Mouse (Mus musculus) limb, embryonic 11.5 days (tissue): ENCODE results near the gene Tmprss9. TPM values are rescaled to one million over a fixed set of nuclear protein-coding genes. Genes with fewer than 3 reads are reported as not detected.

Experiments
- ATAC-seq: fragments of 200-750 bp; cut with Nextera tagmentation; 2 replicates; pipeline ENCODE4 v1.8.0; 2017; ENCODE audit warnings: low read depth; ENCODE audit not compliant: insufficient number of reproducible peaks, low FRiP score, low TSS enrichment
- DNase-seq: peaks from one replicate; pipeline ENCODE4 v3.0.0-alpha.2; 2015; ENCODE audit warnings: low spot score
- H3K27ac ChIP-seq: fragments of 300-500 bp; sonication (generic); replicated peaks from 2 replicates; pipeline ENCODE4 v1.5.1; 2014; ENCODE audit warnings: low read depth, mild to moderate bottlenecking, low read length
- H3K27me3 ChIP-seq: fragments of 300-500 bp; sonication (generic); 2 replicates; pipeline ENCODE4 v1.6.1; 2014; ENCODE audit warnings: mild to moderate bottlenecking, low read length, mixed read lengths; ENCODE audit not compliant: control insufficient read depth, insufficient read depth
- H3K36me3 ChIP-seq: fragments of 300-500 bp; sonication (generic); 2 replicates; pipeline ENCODE4 v1.6.1; 2014; ENCODE audit warnings: mild to moderate bottlenecking, low read length, moderate library complexity, mixed read lengths; ENCODE audit not compliant: control insufficient read depth, insufficient read depth
- H3K4me1 ChIP-seq: fragments of 300-500 bp; sonication (generic); 2 replicates; pipeline ENCODE4 v1.6.1; 2014; ENCODE audit warnings: low read length, mixed read lengths; ENCODE audit not compliant: control insufficient read depth, insufficient read depth
- H3K4me2 ChIP-seq: fragments of 300-500 bp; sonication (generic); 2 replicates; pipeline ENCODE4 v1.6.1; 2014; ENCODE audit warnings: low read depth, mild to moderate bottlenecking, moderate library complexity; ENCODE audit not compliant: severe bottlenecking
- H3K4me3 ChIP-seq: fragments of 300-500 bp; sonication (generic); 2 replicates; pipeline ENCODE4 v1.5.1; 2014; ENCODE audit warnings: low read depth, low read length
- H3K9ac ChIP-seq: fragments of 300-500 bp; sonication (generic); 2 replicates; pipeline ENCODE4 v1.6.1; 2014; ENCODE audit warnings: mild to moderate bottlenecking, low read length
- H3K9me3 ChIP-seq: fragments of 300-500 bp; sonication (generic); 2 replicates; pipeline ENCODE4 v1.6.1; 2016; ENCODE audit warnings: low read length; ENCODE audit not compliant: control insufficient read depth
- WGBS: fragments of 180-500 bp; shearing (Covaris S2); extraction: QIAGEN DNeasy Blood & Tissue Kit; methylation state at CpG from one replicate; pipeline ENCODE4 v1.1.7; 2014; 5-methylcytosine and 5-hydroxymethylcytosine counted together
- polyA plus RNA-seq: library from polyadenylated mRNA; unstranded; fragments of >200 nt; fragmentation: Nextera tagmentation; extraction: Ambion mirVana; gene quantifications from 2 replicates; pipeline ENCODE4 v1.2.1, GENCODE M21; 2014

Tmprss9 gene
- polyA plus RNA-seq, 1 experiment from 2014 or later = not detected

- DNase-seq (peak; percentile 88), ATAC-seq (no peak)
- Histone ChIP-seq H3K9me3 (no peaks in the 10 kb centered on the region), H3K4me1 (no peaks in the 10 kb centered on the region), H3K27ac (no peak overlapping the region), H3K4me2 (no peak overlapping the region), H3K4me3 (no peak overlapping the region), H3K9ac (no peak overlapping the region), H3K27me3 (no peaks in the 10 kb centered on the region), H3K36me3 (no peaks in the 10 kb centered on the region)
- WGBS = 24% methylated on average over 10 of the region's 10 CpGs
Observed at GRCm38 (mm10) chr10:80881301-80881700, 9.7 kb downstream of the Tmprss9 start.

- H3K4me3 ChIP-seq = no peak overlapping the region
- no peak overlapping the region for H3K9ac ChIP-seq
- ATAC-seq = no peak
- no peak overlapping the region for H3K4me2 ChIP-seq
- no peaks in the 10 kb centered on the region for H3K9me3 ChIP-seq
- H3K4me1 ChIP-seq = 0 out of 2 replicates have a peak, but pooled peaks cover 2% of the 10 kb centered on the region
- H3K36me3 ChIP-seq = no peaks in the 10 kb centered on the region
- peaks cover 15% of the 10 kb centered on the region for H3K27me3 ChIP-seq
- DNase-seq = no peak
- WGBS = 73% methylated on average over 11 of the region's 11 CpGs
- H3K27ac ChIP-seq = no peak overlapping the region
Observed at GRCm38 (mm10) chr10:80887181-80887580, 15.5 kb downstream of the Tmprss9 start.

GRCm38 (mm10) chr10:80895100-80895499 lies 23.5 kb downstream of the Tmprss9 start:
- Histone ChIP-seq H3K9ac (no peak overlapping the region), H3K27ac (no peak overlapping the region), H3K4me3 (no peak overlapping the region), H3K9me3 (no peaks in the 10 kb centered on the region), H3K4me1 (peaks cover 8% of the 10 kb centered on the region; the same call in 1 of the 2 replicates), H3K27me3 (no peaks in the 10 kb centered on the region), H3K4me2 (no peak overlapping the region), H3K36me3 (no peaks in the 10 kb centered on the region)
- ATAC-seq = no peak
- whole genome bisulfite sequencing = 90% methylated on average over 7 of the region's 7 CpGs
- no peak for DNase-seq

GRCm38 (mm10) chr10:80895697-80896096 lies 24.0 kb downstream of the Tmprss9 start:
- H3K9me3 ChIP-seq = no peaks in the 10 kb centered on the region
- H3K9ac ChIP-seq = no peak overlapping the region
- no peaks in the 10 kb centered on the region for H3K36me3 ChIP-seq
- no peak for DNase-seq
- H3K4me1 ChIP-seq = peaks cover 8% of the 10 kb centered on the region; the same call in 1 of the 2 replicates
- H3K27me3 ChIP-seq = no peaks in the 10 kb centered on the region
- 86% methylated on average over 6 of the region's 6 CpGs for WGBS
- H3K4me2 ChIP-seq = no peak overlapping the region
- no peak overlapping the region for H3K27ac ChIP-seq
- ATAC-seq = no peak
- H3K4me3 ChIP-seq = no peak overlapping the region

DNA sequence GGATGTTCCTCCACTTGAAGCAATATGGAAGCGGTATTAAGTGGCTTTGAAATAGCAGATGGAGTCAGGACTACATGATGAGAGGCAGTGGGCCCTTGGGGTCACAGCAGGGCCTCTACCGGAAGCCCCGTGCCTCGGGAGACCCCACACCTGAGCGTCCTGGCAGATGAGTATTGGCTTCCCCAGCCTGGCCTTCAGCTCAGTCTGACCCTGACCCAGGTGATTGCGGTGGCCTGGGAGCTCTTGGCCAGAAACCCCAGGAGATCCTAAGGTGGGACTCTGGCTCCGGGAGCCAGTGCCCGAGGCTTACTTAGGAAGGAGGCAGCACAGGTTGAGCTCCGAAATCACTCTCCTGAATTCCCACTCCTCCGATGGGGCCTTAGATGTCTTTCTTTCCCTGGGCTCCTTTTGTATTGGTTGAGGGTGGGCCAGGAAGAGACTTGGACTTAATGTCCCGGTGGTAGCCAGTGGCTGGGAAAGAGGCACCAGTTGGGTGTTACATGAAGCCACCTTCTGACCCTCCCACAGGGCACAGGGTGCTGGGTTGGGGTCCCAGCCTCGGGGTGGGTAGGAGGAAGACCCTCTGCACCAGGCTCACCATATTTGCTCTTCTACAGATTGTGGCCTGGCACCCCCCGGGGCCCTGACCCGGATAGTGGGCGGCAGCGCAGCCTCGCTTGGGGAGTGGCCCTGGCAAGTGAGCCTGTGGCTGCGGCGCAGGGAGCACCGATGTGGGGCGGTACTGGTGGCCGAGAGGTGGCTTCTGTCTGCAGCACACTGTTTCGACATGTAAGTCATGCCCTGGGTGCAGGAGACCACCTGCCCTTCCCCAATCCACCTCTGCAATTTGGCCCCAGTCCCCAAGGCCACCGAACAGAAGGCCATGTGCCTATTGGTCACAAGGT lies 25.2 kb downstream of the Tmprss9 start:
- no peaks in the 10 kb centered on the region for H3K9me3 ChIP-seq
- no peak overlapping the region for H3K4me2 ChIP-seq
- H3K27ac ChIP-seq = no peak overlapping the region
- peaks cover 8% of the 10 kb centered on the region; the same call in 1 of the 2 replicates for H3K4me1 ChIP-seq
- H3K9ac ChIP-seq = no peak overlapping the region
- H3K36me3 ChIP-seq = no peaks in the 10 kb centered on the region
- ATAC-seq (no peak), DNase-seq (no peak)
- WGBS = 67% methylated on average over 24 of the region's 24 CpGs
- H3K27me3 ChIP-seq = no peaks in the 10 kb centered on the region
- H3K4me3 ChIP-seq = no peak overlapping the region

DNA sequence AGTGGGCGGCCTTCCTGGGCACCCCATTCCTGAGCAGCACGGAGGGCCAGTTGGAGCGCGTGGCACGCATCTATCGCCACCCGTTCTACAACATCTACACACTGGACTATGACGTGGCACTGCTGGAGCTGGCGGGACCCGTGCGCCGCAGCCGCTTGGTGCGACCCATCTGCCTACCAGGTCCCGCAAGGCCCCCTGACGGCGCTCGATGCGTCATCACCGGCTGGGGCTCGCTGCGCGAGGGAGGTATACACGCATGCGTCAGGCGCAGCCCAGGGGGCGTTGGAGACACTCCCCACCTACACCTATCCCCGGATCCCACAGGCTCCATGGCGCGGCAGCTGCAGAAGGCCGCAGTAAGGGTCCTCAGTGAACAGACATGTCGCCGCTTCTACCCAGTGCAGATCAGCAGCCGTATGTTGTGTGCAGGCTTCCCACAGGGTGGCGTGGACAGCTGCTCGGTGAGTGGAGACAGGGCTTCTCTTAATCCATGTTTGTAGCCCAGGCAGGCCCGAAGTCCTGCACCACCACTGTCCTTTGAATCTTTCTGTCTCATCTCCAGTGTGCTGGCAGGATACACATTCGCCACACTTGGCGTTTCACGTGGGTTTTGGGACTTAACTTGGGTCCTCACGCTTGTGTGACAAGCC lies 26.3 kb downstream of the Tmprss9 start:
- H3K27ac ChIP-seq = no peak overlapping the region
- DNase-seq (peak; percentile 32), ATAC-seq (no peak)
- no peak overlapping the region for H3K4me3 ChIP-seq
- H3K9ac ChIP-seq = 0 out of 2 replicates have a peak overlapping the region, but pooled peaks have one; percentile 17
- WGBS = 32% methylated on average over 41 of the region's 41 CpGs
- peaks cover 8% of the 10 kb centered on the region; the same call in 1 of the 2 replicates for H3K4me1 ChIP-seq
- peaks cover 2% of the 10 kb centered on the region; the same call in 1 of the 2 replicates for H3K36me3 ChIP-seq
- H3K4me2 ChIP-seq = no peak overlapping the region; the same call in 1 of the 2 replicates
- H3K27me3 ChIP-seq = no peaks in the 10 kb centered on the region
- H3K9me3 ChIP-seq = no peaks in the 10 kb centered on the region

GRCm38 (mm10) chr10:80899074-80899473 lies 27.4 kb downstream of the Tmprss9 start:
- Histone ChIP-seq H3K4me1 (peaks cover 8% of the 10 kb centered on the region; the same call in 1 of the 2 replicates), H3K4me3 (no peak overlapping the region), H3K9ac (no peak overlapping the region), H3K27ac (no peak overlapping the region), H3K27me3 (no peaks in the 10 kb centered on the region), H3K9me3 (no peaks in the 10 kb centered on the region), H3K4me2 (no peak overlapping the region; the same call in 1 of the 2 replicates), H3K36me3 (peaks cover 6% of the 10 kb centered on the region)
- no peak for DNase-seq
- ATAC-seq = no peak
- 89% methylated on average over 8 of the region's 8 CpGs for WGBS

GRCm38 (mm10) chr10:80899591-80900317 lies 28.1 kb downstream of the Tmprss9 start:
- ATAC-seq (peak; percentile 9; the same call in 1 of the 2 replicates), DNase-seq (no peak)
- Histone ChIP-seq H3K27me3 (no peaks in the 10 kb centered on the region), H3K36me3 (peaks cover 12% of the 10 kb centered on the region), H3K4me1 (peaks cover 8% of the 10 kb centered on the region; the same call in 1 of the 2 replicates), H3K4me3 (peak overlapping the region; percentile 83), H3K9ac (peak overlapping the region; percentile 73), H3K27ac (peak overlapping the region; percentile 45; the same call in 1 of the 2 replicates), H3K9me3 (no peaks in the 10 kb centered on the region), H3K4me2 (peak overlapping the region; percentile 64)
- 12% methylated on average over 25 of the region's 25 CpGs for WGBS
